Mouse (Mus musculus) midbrain, embryonic 14.5 days (tissue): ENCODE data around the gene Mcub. TPM values are rescaled to one million over a fixed set of nuclear protein-coding genes. Genes with fewer than 3 reads are reported as not detected.

Experiments used
- ATAC-seq: fragments of 200-750 bp; cut with Nextera tagmentation; 2 replicates; pipeline ENCODE4 v1.8.0; 2017; ENCODE audit warnings: moderate number of reproducible peaks, moderate library complexity; ENCODE audit not compliant: low FRiP score, low TSS enrichment
- DNase-seq: peaks from one replicate; pipeline ENCODE4 v3.0.0-alpha.2; 2015
- H3K27ac ChIP-seq: fragments of 300-500 bp; sonication (generic); replicated peaks from 2 replicates; pipeline ENCODE4 v1.5.1; 2014; ENCODE audit warnings: mild to moderate bottlenecking, low read depth, low read length, moderate library complexity
- H3K27me3 ChIP-seq: fragments of 300-500 bp; sonication (generic); 2 replicates; pipeline ENCODE4 v1.6.1; 2014; ENCODE audit warnings: low read length, control low read depth, mixed read lengths; ENCODE audit not compliant: control insufficient read depth, insufficient read depth
- H3K36me3 ChIP-seq: fragments of 300-500 bp; sonication (generic); 2 replicates; pipeline ENCODE4 v1.6.1; 2014; ENCODE audit warnings: low read length, control low read depth; ENCODE audit not compliant: control insufficient read depth, insufficient read depth
- H3K4me1 ChIP-seq: fragments of 300-500 bp; sonication (generic); 2 replicates; pipeline ENCODE4 v1.6.1; 2014; ENCODE audit warnings: mild to moderate bottlenecking, antibody characterized with exemption, low read length, control low read depth; ENCODE audit not compliant: control insufficient read depth, insufficient read depth
- H3K4me2 ChIP-seq: fragments of 300-500 bp; sonication (generic); 2 replicates; pipeline ENCODE4 v1.6.1; 2014; ENCODE audit warnings: mild to moderate bottlenecking, low read length, moderate library complexity
- H3K4me3 ChIP-seq: fragments of 300-500 bp; sonication (generic); replicated peaks from 2 replicates; pipeline ENCODE4 v1.5.1; 2014; ENCODE audit warnings: low read depth, low read length
- H3K9ac ChIP-seq: fragments of 300-500 bp; sonication (generic); replicated peaks from 2 replicates; pipeline ENCODE4 v1.6.1; 2014; ENCODE audit warnings: mild to moderate bottlenecking, low read length, moderate library complexity
- H3K9me3 ChIP-seq: fragments of 300-500 bp; sonication (generic); 2 replicates; pipeline ENCODE4 v1.6.1; 2016; ENCODE audit warnings: low read length, control low read depth, mixed read lengths; ENCODE audit not compliant: control insufficient read depth
- WGBS: fragments of 180-500 bp; shearing (Covaris S2); extraction: QIAGEN DNeasy Blood & Tissue Kit; methylation state at CpG from one replicate; pipeline ENCODE4 v1.1.7; 2014; 5-methylcytosine and 5-hydroxymethylcytosine counted together
- polyA plus RNA-seq: library from polyadenylated mRNA; unstranded; fragments of >200 nt; fragmentation: Nextera tagmentation; extraction: Ambion mirVana; gene quantifications from 2 replicates; pipeline ENCODE4 v1.2.1, GENCODE M21; 2014

Gene Mcub
- polyA plus RNA-seq, 1 experiment from 2014 or later = 5.6 TPM

- no peak for ATAC-seq
- Histone ChIP-seq H3K27ac (no peak overlapping the region), H3K36me3 (no peaks in the 10 kb centered on the region), H3K9me3 (no peaks in the 10 kb centered on the region), H3K4me1 (0 out of 2 replicates have a peak, but pooled peaks cover 7% of the 10 kb centered on the region), H3K27me3 (no peaks in the 10 kb centered on the region), H3K9ac (no peak overlapping the region), H3K4me2 (peak overlapping the region; percentile 83), H3K4me3 (no peak overlapping the region)
- WGBS = 72% methylated on average over 2 of the region's 2 CpGs
- DNase-seq = no peak
Measured at GRCm38 (mm10) chr3:129879913-129880312, 90.1 kb downstream of the Mcub start.

DNA sequence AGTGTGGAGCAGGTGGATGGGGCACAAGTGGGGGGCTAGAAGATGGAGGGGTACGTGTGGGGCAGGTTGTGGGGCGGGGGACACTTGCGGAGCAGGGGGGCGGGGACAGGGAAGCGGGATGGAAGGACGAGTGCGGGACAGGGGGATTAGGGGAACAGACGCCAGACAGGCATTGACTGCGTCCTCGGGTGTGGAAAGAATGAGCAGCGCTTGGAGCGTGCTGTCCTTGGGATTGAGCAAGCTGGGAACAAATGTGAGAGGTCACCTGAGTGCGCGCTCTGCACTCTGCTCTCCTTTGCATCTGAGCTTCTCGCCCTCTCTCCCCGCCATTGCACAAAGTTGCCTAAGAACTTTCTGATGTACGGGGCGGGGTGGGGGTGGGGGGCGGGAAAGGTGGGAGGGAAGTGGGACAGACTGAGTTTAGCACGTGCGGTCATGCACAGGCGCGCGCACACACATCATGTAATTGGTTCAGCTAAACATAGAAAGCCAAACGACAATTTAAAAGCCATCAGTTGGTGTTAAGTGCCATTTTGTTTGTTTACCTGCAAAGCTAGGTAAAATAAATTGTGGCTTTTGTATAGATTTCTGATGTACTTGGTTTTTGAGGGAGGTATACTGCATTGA, 90.8 kb downstream of the Mcub start:
- Histone ChIP-seq H3K4me3 (peak overlapping the region; percentile 61), H3K36me3 (no peaks in the 10 kb centered on the region), H3K4me2 (peak overlapping the region; percentile 83), H3K27me3 (no peaks in the 10 kb centered on the region), H3K4me1 (0 out of 2 replicates have a peak, but pooled peaks cover 7% of the 10 kb centered on the region), H3K9ac (peak overlapping the region; percentile 77), H3K27ac (peak overlapping the region; percentile 90), H3K9me3 (no peaks in the 10 kb centered on the region)
- DNase-seq (peak; percentile 66), ATAC-seq (peak; percentile 54)
- WGBS = under 1% methylated on average over 24 of the region's 25 CpGs

DNA sequence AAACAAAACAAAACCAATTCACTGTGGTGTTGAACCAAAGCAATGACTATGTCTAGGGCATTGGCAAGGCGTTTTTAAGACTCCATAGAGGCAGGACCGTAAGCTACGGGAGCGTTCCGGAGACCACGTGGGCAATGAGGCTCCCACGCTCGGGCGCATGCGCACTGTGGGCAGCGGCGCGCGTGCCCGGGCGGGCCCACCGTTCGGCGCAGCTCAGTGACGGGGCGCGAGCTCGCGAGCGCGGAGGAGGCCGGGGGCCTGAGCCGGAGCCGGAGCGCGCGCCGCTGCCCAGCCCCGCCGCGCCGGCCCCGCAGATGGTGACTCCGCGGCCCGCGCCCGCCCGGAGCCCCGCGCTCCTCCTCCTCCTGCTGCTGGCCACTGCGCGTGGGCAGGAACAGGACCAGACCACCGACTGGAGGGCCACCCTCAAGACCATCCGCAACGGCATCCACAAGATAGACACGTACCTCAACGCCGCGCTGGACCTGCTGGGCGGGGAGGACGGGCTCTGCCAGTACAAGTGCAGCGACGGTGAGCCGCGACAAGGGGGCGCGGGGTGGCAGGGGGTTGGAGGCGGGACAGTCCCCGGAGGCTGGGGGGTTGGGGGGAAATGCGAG, 91.5 kb downstream of the Mcub start, which contains the start of gene Pla2g12a:
Gene Pla2g12a (plus strand): TSS at position 202 of the 617 bp plus-strand sequence.
- peak; percentile 93 for ATAC-seq
- no peaks in the 10 kb centered on the region for H3K27me3 ChIP-seq
- under 1% methylated on average over 66 of the region's 66 CpGs for WGBS

GRCm38 (mm10) chr3:129877327-129877726, 92.7 kb downstream of the Mcub start:
- no peaks in the 10 kb centered on the region for H3K9me3 ChIP-seq
- no peak overlapping the region for H3K4me3 ChIP-seq
- WGBS = 89% methylated on average over 10 of the region's 10 CpGs
- no peaks in the 10 kb centered on the region for H3K27me3 ChIP-seq
- 0 out of 2 replicates have a peak, but pooled peaks cover 7% of the 10 kb centered on the region for H3K4me1 ChIP-seq
- ATAC-seq (no peak), DNase-seq (no peak)
- H3K27ac ChIP-seq = no peak overlapping the region
- no peak overlapping the region for H3K4me2 ChIP-seq
- H3K9ac ChIP-seq = no peak overlapping the region
- H3K36me3 ChIP-seq = no peaks in the 10 kb centered on the region

More for the DNA sequence above, 91.5 kb downstream of the Mcub start, which contains the start of gene Pla2g12a:
- Histone ChIP-seq H3K9me3 (no peaks in the 10 kb centered on the region), H3K27ac (peak within 1 kb of the TSS; percentile 90), H3K4me2 (peak within 1 kb of the TSS; percentile 83), H3K36me3 (no peaks in the 10 kb centered on the region), H3K4me1 (0 out of 2 replicates have a peak, but pooled peaks cover 7% of the 10 kb centered on the region), H3K9ac (peak within 1 kb of the TSS; percentile 77), H3K4me3 (peak within 1 kb of the TSS; percentile 61)
- DNase-seq = peak; percentile 98

Other genes starting within 250 kb of the Mcub start
- 1.8 TPM in 2 replicates for gene Egf, start 214.9 kb downstream of the Mcub start, polyA plus RNA-seq
- not detected in 2 replicates for gene Lrit3, start 166.2 kb downstream of the Mcub start, polyA plus RNA-seq
- gene Rrh, start 147.6 kb downstream of the Mcub start, polyA plus RNA-seq = 0.14 and 0.19 TPM in 2 replicates
- gene Gar1, start 138.8 kb downstream of the Mcub start, polyA plus RNA-seq = 16.8 and 21.9 TPM in 2 replicates
- 0.39 and 0.92 TPM in 2 replicates for gene Cfi, start 134.3 kb downstream of the Mcub start, polyA plus RNA-seq
- 36.7 and 43.5 TPM in 2 replicates for gene Pla2g12a, start 91.6 kb downstream of the Mcub start, polyA plus RNA-seq
- 19.0 and 24.4 TPM in 2 replicates for gene Casp6, start 68.8 kb downstream of the Mcub start, polyA plus RNA-seq
- gene Sec24b, start 91.3 kb upstream of the Mcub start, polyA plus RNA-seq = 30.6 and 36.3 TPM in 2 replicates
- 15.4 and 17.1 TPM in 2 replicates for gene Col25a1, start 161.3 kb upstream of the Mcub start, polyA plus RNA-seq